Mouse (Mus musculus): ENCODE results near the gene Calcoco1.
"Not testable (repeated sequence)": the region's sequence is repeated elsewhere in the genome, so short reads cannot be mapped to it uniquely, and the experiment has no call there.

Gene Calcoco1

DNA sequence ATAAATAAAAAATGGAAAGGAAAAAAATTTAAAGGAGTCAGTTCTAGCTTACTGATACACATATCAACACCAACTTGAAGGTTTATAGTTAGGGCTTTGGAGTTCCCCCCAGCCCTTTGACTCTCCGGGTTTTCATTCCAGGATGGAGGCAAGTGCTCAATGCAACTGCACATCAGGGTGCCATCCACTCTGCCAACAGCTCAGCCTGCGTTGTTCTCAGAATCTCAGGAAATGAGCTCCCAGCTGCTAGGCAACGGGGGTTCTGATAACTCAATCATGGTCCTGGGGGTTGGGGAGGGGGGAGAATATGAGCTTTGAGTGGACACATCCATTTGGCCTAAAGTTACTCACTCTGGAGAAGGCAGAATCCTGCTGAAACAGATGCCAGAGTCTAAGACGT lies 36.2 kb downstream of the Calcoco1 start:
- no peak for DNase-seq

DNA sequence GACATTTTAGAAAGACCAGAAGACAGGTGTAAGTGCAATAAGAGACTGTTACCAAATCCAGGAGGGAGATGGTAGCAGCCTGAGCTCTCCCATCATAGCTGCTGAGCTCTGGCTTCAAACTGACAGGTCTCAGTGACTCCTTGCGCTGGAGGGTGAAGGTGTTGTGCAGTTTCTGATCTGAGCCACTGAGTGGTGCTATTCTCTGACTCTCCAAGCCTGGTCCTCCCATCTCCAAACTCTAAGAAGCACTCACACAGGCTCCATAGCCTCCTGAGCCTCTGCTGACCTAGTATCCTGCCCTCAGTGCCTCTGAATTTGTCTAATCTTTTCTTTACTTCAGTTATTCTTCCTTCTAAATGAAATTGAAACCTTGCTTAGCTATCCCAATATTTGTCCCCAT lies 38.3 kb downstream of the Calcoco1 start:
- DNase-seq, result peak; percentile 45

GRCm38 (mm10) chr15:102676345-102676744 lies 45.6 kb downstream of the Calcoco1 start:
- DNase-seq, result no peak

- DNase-seq, result peak; percentile 78
Observed at GRCm38 (mm10) chr15:102673548-102673947, 48.4 kb downstream of the Calcoco1 start.

DNA sequence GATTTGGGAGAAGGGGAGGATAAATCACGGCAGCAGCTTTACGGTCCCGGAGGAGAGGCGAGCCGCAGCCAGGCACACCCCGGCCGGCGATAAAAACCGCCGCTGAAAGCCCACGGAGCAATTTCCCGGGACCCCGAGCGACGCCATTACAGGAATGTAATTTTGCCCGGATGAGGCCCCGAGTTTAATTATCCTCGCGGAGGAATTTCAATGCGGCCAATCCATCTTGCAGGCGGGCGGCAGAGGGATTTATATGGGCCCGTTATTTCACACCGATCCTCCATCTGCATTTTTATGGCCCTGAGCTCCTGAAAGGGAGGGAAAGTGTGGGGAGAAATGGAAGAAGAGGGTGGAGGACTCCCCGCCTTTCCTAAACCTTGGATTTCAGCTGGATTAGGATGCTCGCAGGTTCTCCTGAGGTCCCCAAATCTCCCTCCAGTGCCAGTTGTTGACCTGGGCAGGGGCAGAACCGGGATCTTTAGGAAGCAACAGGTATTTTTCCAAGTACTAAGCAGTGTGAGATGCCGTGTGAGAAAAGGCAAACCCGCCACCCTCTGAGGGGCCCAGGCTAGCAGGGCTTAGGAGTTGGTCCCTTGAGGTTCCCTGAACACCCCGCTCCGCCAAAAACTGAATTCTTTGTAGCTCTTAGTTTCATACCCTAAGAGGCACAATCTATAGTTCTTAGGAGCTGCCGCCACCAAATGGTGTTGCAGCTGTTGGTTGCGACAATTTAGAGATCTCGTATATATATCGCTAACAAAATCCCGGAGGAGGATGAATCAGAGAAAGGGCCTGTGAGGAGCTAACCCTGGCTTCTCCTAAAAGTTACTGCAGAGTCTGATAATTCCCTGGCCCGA lies 49.5 kb downstream of the Calcoco1 start, which contains the start of gene Atp5g2:
Gene Atp5g2, minus strand, starts transcription at position 138 of the 857 bp plus-strand sequence.
- DNase-seq, result peak; percentile 34

DNA sequence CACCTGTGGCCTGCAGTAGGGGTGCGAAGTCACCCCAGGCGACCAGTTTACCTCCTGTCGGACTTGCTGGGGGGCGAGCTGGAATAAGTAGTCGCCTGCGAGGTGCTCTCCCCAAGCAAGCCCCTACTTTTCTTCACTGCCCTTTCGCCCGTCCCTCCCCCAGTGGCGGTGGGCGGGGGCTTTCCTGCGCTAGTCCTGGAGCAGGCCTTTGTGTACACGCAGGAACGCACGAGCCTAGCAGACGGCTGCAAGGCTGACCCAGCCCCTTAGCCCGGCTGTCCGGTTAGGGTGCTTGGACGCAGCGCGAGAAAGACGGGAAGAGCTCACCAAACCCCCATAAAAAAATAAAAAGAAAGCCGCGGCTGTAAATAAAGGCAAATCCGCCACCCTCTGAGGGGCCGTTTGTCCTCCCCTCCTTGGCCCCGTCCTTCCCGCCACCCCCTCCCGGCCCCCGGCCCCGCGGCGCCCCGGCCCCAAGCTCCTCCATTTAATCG lies 50.2 kb downstream of the Calcoco1 start:
- DNase-seq, result peak; percentile 88

DNA sequence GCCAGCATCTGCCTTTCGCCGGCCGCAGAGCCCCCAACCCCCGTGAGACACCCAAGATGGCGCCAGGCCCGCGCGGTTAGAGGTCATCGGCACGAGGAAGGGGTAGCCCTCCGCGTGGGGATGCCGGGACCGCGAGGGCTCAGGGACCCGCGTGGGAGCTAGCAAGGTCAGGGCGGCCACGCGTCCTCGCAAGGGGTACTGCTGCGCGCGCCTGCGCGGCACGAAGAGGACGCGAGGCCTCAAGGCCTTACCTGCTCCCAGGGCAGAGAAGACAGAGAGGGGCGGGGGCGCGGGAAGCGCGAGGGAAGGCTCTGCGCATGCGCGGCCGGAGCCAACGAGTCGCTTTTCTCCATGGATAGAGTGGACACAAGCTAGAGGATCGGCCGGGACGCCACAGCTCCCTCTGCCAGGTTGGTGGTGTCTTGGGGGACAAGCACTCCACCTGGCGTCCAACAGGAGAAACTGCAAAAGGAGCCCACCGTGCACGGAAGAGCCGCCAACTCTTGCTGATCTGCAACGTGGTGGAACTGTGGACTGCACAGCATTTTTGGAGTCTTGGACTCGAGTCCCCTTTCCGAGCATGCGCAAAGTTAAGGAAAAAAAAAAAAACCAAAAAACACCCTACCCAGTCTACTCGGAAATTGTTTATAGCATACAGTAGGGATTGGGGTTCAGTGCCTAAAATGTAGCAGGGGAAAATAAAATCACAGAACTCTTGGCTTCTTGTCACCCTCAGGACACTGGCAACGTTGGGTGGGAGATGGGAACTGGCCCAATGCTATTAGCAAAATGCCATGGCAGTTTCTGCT lies 51.0 kb downstream of the Calcoco1 start:
- DNase-seq, result peak; percentile 98

DNA sequence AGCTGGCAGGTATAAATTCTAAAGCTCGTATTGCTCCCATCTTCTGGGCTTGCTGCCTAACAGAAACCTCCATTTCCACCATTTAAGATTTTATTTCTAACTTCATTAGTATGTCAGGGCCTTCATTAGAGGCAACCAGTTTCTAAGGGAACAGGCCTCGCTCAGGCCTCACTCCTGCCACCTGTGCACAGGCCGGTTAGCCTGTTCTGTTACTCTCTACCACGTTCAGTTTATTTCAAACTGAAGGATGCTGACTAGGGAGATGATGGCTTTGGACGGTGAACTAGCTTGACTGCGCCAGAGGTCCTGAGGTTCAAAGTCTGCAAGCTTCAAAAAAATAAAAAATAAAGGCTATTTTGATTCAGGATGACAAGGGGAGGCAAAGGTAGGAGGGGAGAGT lies 51.7 kb downstream of the Calcoco1 start:
- no peak for DNase-seq

- no peak for DNase-seq
Observed at GRCm38 (mm10) chr15:102669571-102669970, 52.4 kb downstream of the Calcoco1 start.

DNA sequence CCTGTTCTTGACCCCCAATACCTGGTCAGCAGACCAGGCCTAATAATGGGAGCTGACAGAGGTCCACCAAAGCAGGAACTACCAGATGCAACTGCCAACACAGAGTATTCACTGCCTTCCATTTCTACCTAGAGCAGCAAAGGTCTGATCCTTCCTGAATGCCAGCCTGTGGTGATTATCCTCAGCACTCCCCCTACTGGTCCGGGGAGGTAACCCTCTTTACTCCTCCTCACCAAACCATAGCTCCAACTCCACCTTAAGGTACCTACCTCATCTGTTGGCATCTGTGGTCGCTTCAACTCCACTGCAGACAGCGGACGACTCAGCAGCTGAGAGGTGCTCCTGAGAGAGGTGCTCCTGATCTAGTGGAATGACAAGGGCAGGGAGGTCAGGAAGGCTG lies 56.5 kb downstream of the Calcoco1 start:
- DNase-seq, result peak; percentile 86

GRCm38 (mm10) chr15:102663825-102664224 lies 58.2 kb downstream of the Calcoco1 start:
- no peak for DNase-seq

- not testable (repeated sequence) for DNase-seq
Observed at GRCm38 (mm10) chr15:102662601-102663000, 59.4 kb downstream of the Calcoco1 start.

DNA sequence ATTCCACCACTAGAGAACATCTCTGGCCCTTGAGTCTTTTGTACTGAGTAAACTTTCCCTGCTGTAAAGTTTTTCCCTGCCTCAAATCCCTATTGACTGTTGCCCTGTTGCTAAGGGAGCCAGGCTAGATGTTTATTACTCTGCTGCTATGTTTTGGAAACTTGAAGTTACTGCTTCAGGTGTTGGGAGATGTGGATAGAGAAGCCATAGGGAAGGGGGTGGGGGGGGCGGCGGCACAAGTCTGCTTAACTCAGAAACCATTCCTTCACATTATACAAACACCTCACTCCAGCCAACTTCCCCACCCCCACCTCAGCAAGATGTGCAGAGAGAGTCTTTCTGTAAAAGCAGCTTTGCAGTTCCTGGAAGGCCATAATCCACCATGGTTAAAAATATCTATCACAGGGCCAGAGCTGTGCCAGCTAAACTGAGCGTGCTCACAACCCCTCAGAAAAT lies 64.0 kb downstream of the Calcoco1 start:
- no peak for DNase-seq
